Comparison of ENCODE assay signal across 18 mouse cellular contexts in the genomic region with DNA sequence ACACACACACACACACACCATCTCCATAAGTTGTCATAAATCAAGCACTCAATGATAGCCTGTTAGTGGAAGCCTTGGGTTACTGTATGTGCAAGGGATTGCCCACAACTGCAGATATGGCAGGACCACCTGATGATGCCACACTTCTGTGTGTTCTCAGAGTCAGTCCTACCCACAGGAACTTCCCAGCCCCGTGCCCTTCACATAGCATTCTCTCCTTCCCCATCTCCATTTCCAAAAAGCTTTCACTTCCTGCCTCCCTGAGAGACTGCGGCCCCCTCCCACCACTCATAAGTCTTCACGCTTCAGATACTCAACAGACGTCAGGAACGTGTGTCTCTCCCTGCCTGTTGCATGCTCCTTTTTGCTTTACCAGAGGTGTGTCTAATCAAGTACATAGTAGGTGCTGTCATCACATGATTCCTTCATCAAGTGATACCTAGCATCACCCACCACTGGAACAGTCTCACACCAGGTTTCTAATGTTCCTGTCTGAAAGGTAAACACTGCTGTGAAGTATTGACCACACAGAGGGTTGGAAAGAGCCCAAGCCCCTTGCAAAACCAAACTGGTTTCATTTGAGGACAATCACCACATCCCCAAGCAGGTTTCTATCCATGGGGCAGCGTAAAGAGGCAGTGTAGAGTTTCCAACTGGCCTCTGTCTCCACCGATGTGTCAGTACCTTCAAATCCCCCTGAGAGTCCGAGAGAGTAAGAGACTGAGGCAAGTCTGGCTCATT. TPM values are rescaled to one million over a fixed set of nuclear protein-coding genes. Genes with fewer than 3 reads are reported as not detected.
DNase-seq lines count a peak whose midpoint lies in the region; ATAC-seq lines count a peak whose summit lies in the region.
"Had no signal": no experiment of that assay in that cellular context is flagged by ENCODE, and none has a peak within 500 bp of the region (broad histone marks: within the 10 kb centered on the region; RNA-seq: fewer than 3 reads in every experiment).

No protein-coding gene starts in this region.

- H3K9ac ChIP-seq in heart, embryonic 14.5 days (ENCODE audit: low read length), result no peak overlapping the region
- no peak overlapping the region for H3K9ac ChIP-seq in lung, embryonic 16.5 days (ENCODE audit: low read length)
- peak overlapping the region; percentile 2; the same call in 1 of the 2 replicates for H3K9ac ChIP-seq in embryonic facial prominence, embryonic 14.5 days (ENCODE audit: low read depth, low read length)
- no peak overlapping the region for H3K9ac ChIP-seq in stomach, embryonic 16.5 days (ENCODE audit: low read length)
- H3K9ac ChIP-seq: liver, embryonic 14.5 days; midbrain, embryonic 13.5 days had no signal

- H3K4me3 ChIP-seq in heart, embryonic 14.5 days (ENCODE audit: control insufficient read depth in 1 of 2, insufficient read depth in 1 of 2, low read depth in 1 of 2, low read length in 2 of 2), result no peak overlapping the region
- no peak overlapping the region for H3K4me3 ChIP-seq in lung, embryonic 16.5 days (ENCODE audit: low read length)
- H3K4me3 ChIP-seq in embryonic facial prominence, embryonic 14.5 days (ENCODE audit: low read depth, low read length), result no peak overlapping the region
- no peak overlapping the region for H3K4me3 ChIP-seq in stomach, embryonic 16.5 days (replicated peaks; ENCODE audit: low read length)
- H3K4me3 ChIP-seq: midbrain, embryonic 13.5 days had no signal

- DNase-seq in heart, postnatal 4 days, result no peak
- no peak for DNase-seq in lung, adult 18-20 months
- no peak for DNase-seq in embryonic facial prominence, embryonic 14.5 days (ENCODE audit: low spot score)
- DNase-seq in left cerebral cortex, postnatal 36 days (ENCODE audit: low spot score in 2 of 2), result no peak
- DNase-seq: adrenal gland, adult 8-10 months; cerebellum, adult 2 months; kidney, postnatal 14 days; lung, postnatal 36 days; right cerebral cortex, postnatal 25 days; thymus, adult 18-20 months had no signal

- H3K9me3 ChIP-seq in heart, embryonic 14.5 days (ENCODE audit: control insufficient read depth, low read length), result no peaks in the 10 kb centered on the region
- no peaks in the 10 kb centered on the region for H3K9me3 ChIP-seq in lung, embryonic 16.5 days (ENCODE audit: control insufficient read depth, low read length)
- H3K9me3 ChIP-seq in embryonic facial prominence, embryonic 14.5 days (ENCODE audit: control insufficient read depth, low read length), result peaks cover 6% of the 10 kb centered on the region; the same call in 1 of the 2 replicates
- H3K9me3 ChIP-seq in stomach, embryonic 16.5 days (replicated peaks; ENCODE audit: control insufficient read depth, low read length), result 0 out of 2 replicates have a peak, but pooled peaks cover 6% of the 10 kb centered on the region
- H3K9me3 ChIP-seq: midbrain, embryonic 13.5 days had no signal

- H3K27ac ChIP-seq in heart, embryonic 14.5 days (replicated peaks in 1 of 2; ENCODE audit: control insufficient read depth in 1 of 2, insufficient read depth in 1 of 2, low read depth in 2 of 2, low read length in 2 of 2), result peak overlapping the region; percentile 9 to 86; a peak in 3 of 4 replicates
- H3K27ac ChIP-seq in lung, embryonic 16.5 days (ENCODE audit: low read length), result 0 out of 2 replicates have a peak overlapping the region, but pooled peaks have one; percentile 22
- peak overlapping the region; percentile 96; the same call in 1 of the 2 replicates for H3K27ac ChIP-seq in embryonic facial prominence, embryonic 14.5 days (replicated peaks; ENCODE audit: low read depth, low read length)
- H3K27ac ChIP-seq in stomach, embryonic 16.5 days (ENCODE audit: low read length), result peak overlapping the region; percentile 96
- H3K27ac ChIP-seq: liver, embryonic 14.5 days had no signal

- H3K27me3 ChIP-seq in heart, embryonic 14.5 days (ENCODE audit: control insufficient read depth, insufficient read depth, low read length), result no peaks in the 10 kb centered on the region
- H3K27me3 ChIP-seq in lung, embryonic 16.5 days (ENCODE audit: control insufficient read depth, insufficient read depth, low read depth, low read length), result peaks cover 15% of the 10 kb centered on the region
- H3K27me3 ChIP-seq in embryonic facial prominence, embryonic 14.5 days (replicated peaks; ENCODE audit: control insufficient read depth, insufficient read depth, low read length), result no peaks in the 10 kb centered on the region
- H3K27me3 ChIP-seq in stomach, embryonic 16.5 days (ENCODE audit: control insufficient read depth, insufficient read depth, low read length), result no peaks in the 10 kb centered on the region

- no peak for ATAC-seq in heart, embryonic 14.5 days (ENCODE audit: insufficient number of reproducible peaks, insufficient read depth, low FRiP score, low read depth)
- ATAC-seq in lung, embryonic 16.5 days (ENCODE audit: low read depth), result no peak
- ATAC-seq in embryonic facial prominence, embryonic 14.5 days (ENCODE audit: low read depth), result no peak
- no peak for ATAC-seq in stomach, embryonic 16.5 days (ENCODE audit: insufficient read depth, low FRiP score)
- ATAC-seq: forebrain, embryonic 16.5 days; inflammation-experienced regulatory T-cells, adult 6 months; midbrain, embryonic 13.5 days had no signal

- H3K36me3 ChIP-seq in heart, embryonic 14.5 days (ENCODE audit: control insufficient read depth, insufficient read depth, low read length), result no peaks in the 10 kb centered on the region
- no peaks in the 10 kb centered on the region for H3K36me3 ChIP-seq in lung, embryonic 16.5 days (ENCODE audit: control insufficient read depth, insufficient read depth, low read length)
- H3K36me3 ChIP-seq in embryonic facial prominence, embryonic 14.5 days (ENCODE audit: control insufficient read depth, insufficient read depth, low read length), result no peaks in the 10 kb centered on the region
- no peaks in the 10 kb centered on the region; the same call in 1 of the 2 replicates for H3K36me3 ChIP-seq in stomach, embryonic 16.5 days (ENCODE audit: control insufficient read depth, insufficient read depth, low read length)
- H3K36me3 ChIP-seq: midbrain, embryonic 13.5 days had no signal

- 30% methylated on average over 8 of the region's 8 CpGs for WGBS in heart, embryonic 14.5 days
- WGBS in lung, embryonic 16.5 days, result 46% methylated on average over 8 of the region's 8 CpGs
- 38% methylated on average over 8 of the region's 8 CpGs for WGBS in embryonic facial prominence, embryonic 14.5 days
- WGBS in stomach, embryonic 16.5 days, result 45% methylated on average over 8 of the region's 8 CpGs

- intact Hi-C loops in left cerebral cortex, postnatal 36 days (cut with DNase I), result loop anchor here (10.0 kb wide), 1 partner anchor 257 kb away; no protein-coding TSS in a partner anchor

- peak overlapping the region; percentile 82 for H3K4me2 ChIP-seq in heart, embryonic 14.5 days (ENCODE audit: low read length)
- H3K4me2 ChIP-seq in lung, embryonic 16.5 days (ENCODE audit: low read depth, low read length), result no peak overlapping the region
- H3K4me2 ChIP-seq in embryonic facial prominence, embryonic 14.5 days (ENCODE audit: low read depth, low read length), result no peak overlapping the region
- no peak overlapping the region for H3K4me2 ChIP-seq in stomach, embryonic 16.5 days (ENCODE audit: low read depth, low read length)
- H3K4me2 ChIP-seq: midbrain, embryonic 13.5 days had no signal

- peaks cover 25 to 47% of the 10 kb centered on the region in 2 experiments for H3K4me1 ChIP-seq in heart, embryonic 14.5 days (ENCODE audit: control insufficient read depth in 2 of 2, insufficient read depth in 2 of 2, low read length in 2 of 2)
- H3K4me1 ChIP-seq in lung, embryonic 16.5 days (replicated peaks; ENCODE audit: control insufficient read depth, insufficient read depth, low read length), result peaks cover 19% of the 10 kb centered on the region
- H3K4me1 ChIP-seq in embryonic facial prominence, embryonic 14.5 days (ENCODE audit: control insufficient read depth, insufficient read depth, low read length), result peaks cover 37% of the 10 kb centered on the region
- H3K4me1 ChIP-seq in stomach, embryonic 16.5 days (ENCODE audit: control insufficient read depth, insufficient read depth, low read length), result peaks cover 23% of the 10 kb centered on the region

RNA-seq across cellular contexts. Expression of a gene that starts 0.7 kb away (rescaled TPM):
- polyA plus RNA-seq in heart, embryonic 14.5 days (2014; fragmentation: Nextera tagmentation; extraction: Ambion mirVana), result 37.1 and 46.9 TPM in 2 replicates
- total RNA-seq in heart, postnatal 4 days (2021), result 10 to 100 TPM; 79.4 to 83.7 TPM
- polyA plus RNA-seq in lung, embryonic 16.5 days (2015; fragmentation: Nextera tagmentation; extraction: Ambion mirVana), result 63.1 and 70.1 TPM in 2 replicates
- polyA plus RNA-seq in embryonic facial prominence, embryonic 14.5 days (2014; fragmentation: Nextera tagmentation; extraction: Ambion mirVana), result 142 and 158 TPM in 2 replicates
- 145 and 146 TPM in 2 replicates for polyA plus RNA-seq in stomach, embryonic 16.5 days (2015; fragmentation: Nextera tagmentation; extraction: Ambion mirVana)
- total RNA-seq in left cerebral cortex, postnatal 36 days (2021), result 1 to 10 TPM; 8.1 to 8.8 TPM
- total RNA-seq: MEL had no signal

Comparison
In these comparisons a context has a peak if more than half of its experiments do, and no peak if none do; other contexts are left out.
1. H3K27ac ChIP-seq: peak in every context shown above with its lines; median percentile 96 in embryonic facial prominence, embryonic 14.5 days; 96 in stomach, embryonic 16.5 days; 48 in heart, embryonic 14.5 days; 22 in lung, embryonic 16.5 days.